Mouse (Mus musculus): ENCODE data around the gene Tob2.

- TF ChIP-seq CTCF (conservative IDR thresholded peaks at IDR 0.05; ENCODE audit: insufficient read depth, insufficient read length, low read depth, low read length) (no peak), POLR2A (IDR thresholded peaks at IDR 0.05; ENCODE audit: low read depth, low read length) (no peak)
These were observed 876 bp downstream of the Tob2 start for GRCm38 (mm10) chr15:81857724-81858116.
